ENCODE assay signal across 9 mouse cellular contexts in the genomic region with DNA sequence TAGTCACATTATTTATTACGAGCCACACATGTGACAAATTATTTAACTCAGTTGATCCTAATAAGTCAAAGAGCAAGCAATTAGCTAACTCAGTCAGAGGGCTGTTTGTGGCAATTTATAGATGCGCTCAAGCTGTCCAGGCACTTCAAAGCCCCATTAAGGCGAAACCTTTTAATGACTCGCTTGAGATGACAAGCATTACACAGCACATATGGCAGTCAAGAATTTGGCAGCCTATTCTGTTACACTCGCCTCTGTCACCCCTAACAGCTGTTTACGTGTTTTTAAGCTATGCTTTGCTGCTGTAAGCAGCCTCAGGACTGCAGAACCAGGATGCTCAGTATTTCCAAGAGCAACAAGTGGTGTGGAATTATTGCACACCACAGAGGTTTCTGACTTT.
DNase-seq lines count a peak whose midpoint lies in the region; ATAC-seq and TF ChIP-seq lines count a peak whose summit lies in the region.
"Had no signal": no experiment of that assay in that cellular context is flagged by ENCODE, and none has a peak within 500 bp of the region (broad histone marks: within the 10 kb centered on the region; RNA-seq: fewer than 3 reads in every experiment).

No protein-coding gene starts in this region.

- H3K36me3 ChIP-seq in lung, embryonic 14.5 days (ENCODE audit: insufficient read depth): no peaks in the 10 kb centered on the region
- no peaks in the 10 kb centered on the region for H3K36me3 ChIP-seq in embryonic facial prominence, embryonic 11.5 days (replicated peaks; ENCODE audit: control insufficient read depth, insufficient read depth, low read depth, low read length)
- no peaks in the 10 kb centered on the region for H3K36me3 ChIP-seq in neural tube, embryonic 12.5 days
- no peaks in the 10 kb centered on the region for H3K36me3 ChIP-seq in intestine, embryonic 15.5 days
- H3K36me3 ChIP-seq: limb, embryonic 15.5 days had no signal

- DNase-seq in lung, embryonic 14.5 days: peak; percentile 93
- no peak for DNase-seq in lung, postnatal 36 days
- peak; percentile 32 for DNase-seq in embryonic facial prominence, embryonic 11.5 days (ENCODE audit: low spot score)
- peak; percentile 4 to 23 for DNase-seq in kidney, adult 8-10 months
- DNase-seq in adrenal gland, adult 2 months: no peak

- WGBS in lung, embryonic 14.5 days: 31% methylated on average over 6 of the region's 6 CpGs
- 31% methylated on average over 6 of the region's 6 CpGs for WGBS in embryonic facial prominence, embryonic 11.5 days
- 22% methylated on average over 6 of the region's 6 CpGs for WGBS in neural tube, embryonic 12.5 days
- 49% methylated on average over 6 of the region's 6 CpGs for WGBS in intestine, embryonic 15.5 days

- no peaks in the 10 kb centered on the region for H3K9me3 ChIP-seq in lung, embryonic 14.5 days (ENCODE audit: low read depth, low read length)
- H3K9me3 ChIP-seq in embryonic facial prominence, embryonic 11.5 days (replicated peaks; ENCODE audit: control insufficient read depth, low read length): no peaks in the 10 kb centered on the region
- H3K9me3 ChIP-seq in neural tube, embryonic 12.5 days: no peaks in the 10 kb centered on the region
- no peaks in the 10 kb centered on the region for H3K9me3 ChIP-seq in intestine, embryonic 15.5 days
- H3K9me3 ChIP-seq: limb, embryonic 15.5 days had no signal

- no peak overlapping the region for H3K9ac ChIP-seq in lung, embryonic 14.5 days
- no peak overlapping the region for H3K9ac ChIP-seq in embryonic facial prominence, embryonic 11.5 days (replicated peaks; ENCODE audit: low read length)
- no peak overlapping the region for H3K9ac ChIP-seq in neural tube, embryonic 12.5 days
- no peak overlapping the region for H3K9ac ChIP-seq in intestine, embryonic 15.5 days
- H3K9ac ChIP-seq: limb, embryonic 15.5 days had no signal

- no peak overlapping the region for H3K27ac ChIP-seq in lung, embryonic 14.5 days (ENCODE audit: low read depth)
- H3K27ac ChIP-seq in embryonic facial prominence, embryonic 11.5 days (replicated peaks; ENCODE audit: low read depth, low read length): no peak overlapping the region
- no peak overlapping the region for H3K27ac ChIP-seq in neural tube, embryonic 12.5 days
- H3K27ac ChIP-seq in intestine, embryonic 15.5 days: no peak overlapping the region
- H3K27ac ChIP-seq: limb, embryonic 15.5 days had no signal

- H3K4me3 ChIP-seq in lung, embryonic 14.5 days (ENCODE audit: low read depth, low read length): no peak overlapping the region
- H3K4me3 ChIP-seq in embryonic facial prominence, embryonic 11.5 days (ENCODE audit: low read depth, low read length): no peak overlapping the region
- H3K4me3 ChIP-seq in neural tube, embryonic 12.5 days: no peak overlapping the region
- no peak overlapping the region for H3K4me3 ChIP-seq in intestine, embryonic 15.5 days (replicated peaks)
- H3K4me3 ChIP-seq: limb, embryonic 15.5 days had no signal

- peak; percentile 99 for ATAC-seq in lung, embryonic 14.5 days (ENCODE audit: insufficient read depth)
- ATAC-seq in embryonic facial prominence, embryonic 11.5 days (replicated peaks; ENCODE audit: insufficient number of reproducible peaks, low FRiP score, low TSS enrichment, low read depth): no peak
- peak; percentile 50; the same call in 1 of the 2 replicates for ATAC-seq in neural tube, embryonic 12.5 days (ENCODE audit: low FRiP score, low read depth)
- ATAC-seq in erythroid progenitor cell, adult 5-6 weeks (replicated peaks; ENCODE audit: low FRiP score, poor library complexity, severe bottlenecking): no peak
- no peak for ATAC-seq in intestine, embryonic 15.5 days

- no peak overlapping the region for H3K4me2 ChIP-seq in lung, embryonic 14.5 days
- H3K4me2 ChIP-seq in embryonic facial prominence, embryonic 11.5 days (ENCODE audit: low read depth, low read length): no peak overlapping the region
- no peak overlapping the region for H3K4me2 ChIP-seq in neural tube, embryonic 12.5 days (replicated peaks)
- H3K4me2 ChIP-seq in intestine, embryonic 15.5 days (replicated peaks): no peak overlapping the region
- H3K4me2 ChIP-seq: limb, embryonic 15.5 days had no signal

- no peaks in the 10 kb centered on the region for H3K4me1 ChIP-seq in lung, embryonic 14.5 days (ENCODE audit: insufficient read depth)
- no peaks in the 10 kb centered on the region for H3K4me1 ChIP-seq in embryonic facial prominence, embryonic 11.5 days (ENCODE audit: control insufficient read depth, insufficient read depth, low read length)
- no peaks in the 10 kb centered on the region for H3K4me1 ChIP-seq in neural tube, embryonic 12.5 days
- 0 out of 2 replicates have a peak, but pooled peaks cover 2% of the 10 kb centered on the region for H3K4me1 ChIP-seq in intestine, embryonic 15.5 days (replicated peaks)
- H3K4me1 ChIP-seq: limb, embryonic 15.5 days had no signal

- peaks cover 42% of the 10 kb centered on the region for H3K27me3 ChIP-seq in lung, embryonic 14.5 days (ENCODE audit: insufficient read depth, low read length)
- H3K27me3 ChIP-seq in embryonic facial prominence, embryonic 11.5 days (ENCODE audit: control insufficient read depth, insufficient read depth, low read length): no peaks in the 10 kb centered on the region
- no peaks in the 10 kb centered on the region; the same call in 1 of the 2 replicates for H3K27me3 ChIP-seq in neural tube, embryonic 12.5 days (replicated peaks)
- no peaks in the 10 kb centered on the region for H3K27me3 ChIP-seq in intestine, embryonic 15.5 days (replicated peaks)
- H3K27me3 ChIP-seq: limb, embryonic 15.5 days had no signal

- no peak for TF ChIP-seq CTCF in lung, embryonic 14.5 days (IDR thresholded peaks at IDR 0.05; ENCODE audit: low read depth)

Comparison
In these comparisons a context has a peak if more than half of its experiments do, and no peak if none do; other contexts are left out.
1. DNase-seq: peak in lung, embryonic 14.5 days (single experiment), embryonic facial prominence, embryonic 11.5 days (single experiment) and kidney, adult 8-10 months (2 of 2); none in lung, postnatal 36 days (single experiment) and adrenal gland, adult 2 months (single experiment).
2. ATAC-seq: peak in lung, embryonic 14.5 days (single experiment) and neural tube, embryonic 12.5 days (single experiment); none in embryonic facial prominence, embryonic 11.5 days (single experiment), erythroid progenitor cell, adult 5-6 weeks (single experiment) and intestine, embryonic 15.5 days (single experiment).